Mouse (Mus musculus) E14TG2a.4 (cell line): ENCODE measurements around the gene Map3k6.

ENCODE experiments used
- CTCF ChIP-seq: conservative IDR thresholded peaks from 2 replicates; pipeline ENCODE4 v1.5.1; 2014; ENCODE audit warnings: low read length
- NANOG ChIP-seq: IDR thresholded peaks from 2 replicates; pipeline ENCODE4 v1.6.1; 2014; ENCODE audit warnings: borderline replicate concordance, low read length, mixed read lengths

DNA sequence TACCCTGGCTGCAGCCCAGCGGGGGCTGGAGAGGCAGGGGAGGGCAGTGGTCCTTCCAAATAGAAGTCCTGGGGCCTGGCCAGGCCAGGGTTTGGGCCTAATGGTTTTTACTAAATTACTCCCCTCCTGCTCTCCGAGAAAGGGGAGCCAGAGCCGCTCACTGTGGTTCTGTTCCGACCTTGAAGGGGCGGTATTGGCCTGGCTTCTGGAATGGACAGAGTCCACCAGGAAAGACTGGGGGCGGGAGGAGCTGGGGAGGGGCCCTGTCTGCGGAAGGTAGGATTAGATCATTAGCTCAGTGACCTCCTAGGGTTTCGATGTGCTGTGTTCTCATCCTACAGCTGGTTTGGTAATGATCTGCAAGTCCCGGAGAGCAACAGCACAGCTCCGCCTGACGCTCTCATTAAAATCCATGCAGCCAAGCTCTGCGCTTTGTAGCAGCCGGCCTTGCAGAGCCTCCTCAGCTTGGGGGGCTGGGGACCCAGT lies 42.8 kb upstream of the Map3k6 start:
- TF ChIP-seq CTCF (no peak), NANOG (no peak)
